Mouse (Mus musculus) spleen, adult 2 months (tissue): ENCODE data around the gene Inpp5f. TPM values are rescaled to one million over a fixed set of nuclear protein-coding genes. Genes with fewer than 3 reads are reported as not detected.

Experiments used
- DNase-seq, 2 experiments: peaks; one replicate each; pipeline versions ENCODE4 v3.0.0 to v3.0.0-alpha.2; 2012 to 2021; ENCODE audit warnings: low spot score in 2 of 2, low read depth in 1 of 2
- H3K27ac ChIP-seq: fragments of 200-500 bp; 2 replicates; pipeline ENCODE4 v1.5.1; 2012; ENCODE audit warnings: low read length, inconsistent platforms; ENCODE audit not compliant: insufficient read depth
- H3K27me3 ChIP-seq: fragments of 200-500 bp; 2 replicates; pipeline ENCODE4 v1.6.1; 2012; ENCODE audit warnings: mild to moderate bottlenecking, moderate library complexity, low read length, inconsistent platforms; ENCODE audit not compliant: control insufficient read depth, insufficient read depth
- H3K36me3 ChIP-seq: fragments of 200-500 bp; 2 replicates; pipeline ENCODE4 v1.6.1; 2012; ENCODE audit warnings: mild to moderate bottlenecking, low read length, inconsistent platforms; ENCODE audit not compliant: control insufficient read depth, insufficient read depth
- H3K4me1 ChIP-seq: fragments of 200-500 bp; 2 replicates; pipeline ENCODE4 v1.6.1; 2011; ENCODE audit warnings: inconsistent platforms; ENCODE audit not compliant: control insufficient read depth, insufficient read depth, insufficient read length
- H3K4me3 ChIP-seq: fragments of 200-500 bp; 2 replicates; pipeline ENCODE4 v1.5.1; 2011; ENCODE audit warnings: mild to moderate bottlenecking, inconsistent platforms; ENCODE audit not compliant: insufficient read depth, insufficient read length; ENCODE audit errors: extremely low read depth
- CTCF ChIP-seq: fragments of 200-500 bp; IDR thresholded peaks from 2 replicates; pipeline ENCODE4 v1.5.1; 2011; ENCODE audit warnings: mild to moderate bottlenecking, inconsistent platforms; ENCODE audit not compliant: insufficient read depth, insufficient read length, insufficient replicate concordance; ENCODE audit errors: extremely low read depth
- POLR2A ChIP-seq: fragments of 200-500 bp; IDR thresholded peaks from 2 replicates; pipeline ENCODE4 v1.6.1; 2011; ENCODE audit warnings: low read depth, low read length, inconsistent platforms
- WGBS: fragments of 180-500 bp; shearing (Covaris S2); methylation state at CpG from one replicate; pipeline ENCODE4 v1.1.7; 2018; 5-methylcytosine and 5-hydroxymethylcytosine counted together
- polyA plus RNA-seq: library from polyadenylated mRNA; depleted of rRNA; stranded (reverse); fragments of >200 nt; gene quantifications from 2 replicates; pipeline ENCODE4 v1.2.3, GENCODE M21; 2012

The Inpp5f gene
- polyA plus RNA-seq, 1 experiment = 6.8 TPM

GRCm38 (mm10) chr7:128663906-128664305 lies 52.8 kb downstream of the Inpp5f start:
- 94% methylated on average over 8 of the region's 8 CpGs for WGBS
- no peaks in the 10 kb centered on the region for H3K27me3 ChIP-seq
- H3K4me1 ChIP-seq = no peaks in the 10 kb centered on the region
- no peak for TF ChIP-seq CTCF
- TF ChIP-seq POLR2A = no peak
- H3K4me3 ChIP-seq = no peak overlapping the region
- H3K27ac ChIP-seq = no peak overlapping the region
- DNase-seq = no peak
- H3K36me3 ChIP-seq = peaks cover 19% of the 10 kb centered on the region

GRCm38 (mm10) chr7:128664861-128665377 lies 53.8 kb downstream of the Inpp5f start:
- H3K27me3 ChIP-seq = no peaks in the 10 kb centered on the region
- H3K4me1 ChIP-seq = no peaks in the 10 kb centered on the region
- no peak for DNase-seq
- TF ChIP-seq POLR2A (no peak), CTCF (no peak)
- 85% methylated on average over 11 of the region's 11 CpGs for WGBS
- H3K27ac ChIP-seq = no peak overlapping the region
- no peak overlapping the region for H3K4me3 ChIP-seq
- peaks cover 20% of the 10 kb centered on the region for H3K36me3 ChIP-seq

- H3K36me3 ChIP-seq = peaks cover 26% of the 10 kb centered on the region
- TF ChIP-seq CTCF = no peak
- no peak for TF ChIP-seq POLR2A
- H3K4me1 ChIP-seq = no peaks in the 10 kb centered on the region
- H3K27ac ChIP-seq = no peak overlapping the region
- no peak overlapping the region for H3K4me3 ChIP-seq
- H3K27me3 ChIP-seq = no peaks in the 10 kb centered on the region
- WGBS = 89% methylated on average over 5 of the region's 5 CpGs
- no peak for DNase-seq
Observed at GRCm38 (mm10) chr7:128667788-128668187, 56.7 kb downstream of the Inpp5f start.

GRCm38 (mm10) chr7:128668831-128669230 lies 57.7 kb downstream of the Inpp5f start:
- Histone ChIP-seq H3K4me1 (no peaks in the 10 kb centered on the region), H3K36me3 (peaks cover 25% of the 10 kb centered on the region), H3K4me3 (no peak overlapping the region), H3K27me3 (no peaks in the 10 kb centered on the region), H3K27ac (no peak overlapping the region)
- no peak for DNase-seq
- TF ChIP-seq POLR2A = no peak
- TF ChIP-seq CTCF = no peak
- WGBS = 71% methylated on average over 2 of the region's 2 CpGs

- 58% methylated on average over 8 of the region's 8 CpGs for WGBS
- no peak overlapping the region for H3K4me3 ChIP-seq
- no peaks in the 10 kb centered on the region for H3K27me3 ChIP-seq
- no peak overlapping the region for H3K27ac ChIP-seq
- no peak for TF ChIP-seq CTCF
- TF ChIP-seq POLR2A = no peak
- H3K36me3 ChIP-seq = peaks cover 20% of the 10 kb centered on the region
- H3K4me1 ChIP-seq = peaks cover 2% of the 10 kb centered on the region; the same call in 1 of the 2 replicates
- no peak for DNase-seq
Observed at GRCm38 (mm10) chr7:128671952-128672351, 60.8 kb downstream of the Inpp5f start.

GRCm38 (mm10) chr7:128672408-128673010 lies 61.4 kb downstream of the Inpp5f start:
- TF ChIP-seq CTCF (no peak), POLR2A (no peak)
- Histone ChIP-seq H3K4me1 (peaks cover 2% of the 10 kb centered on the region; the same call in 1 of the 2 replicates), H3K27me3 (no peaks in the 10 kb centered on the region), H3K36me3 (peaks cover 17% of the 10 kb centered on the region), H3K27ac (no peak overlapping the region), H3K4me3 (no peak overlapping the region)
- no peak for DNase-seq
- 45% methylated on average over 15 of the region's 15 CpGs for WGBS

GRCm38 (mm10) chr7:128678546-128678945 lies 67.4 kb downstream of the Inpp5f start:
- Histone ChIP-seq H3K36me3 (peaks cover 15% of the 10 kb centered on the region), H3K27ac (no peak overlapping the region), H3K4me3 (no peak overlapping the region), H3K4me1 (peaks cover 2% of the 10 kb centered on the region; the same call in 1 of the 2 replicates), H3K27me3 (no peaks in the 10 kb centered on the region)
- WGBS = 88% methylated on average over 3 of the region's 3 CpGs
- TF ChIP-seq CTCF = no peak
- no peak for TF ChIP-seq POLR2A
- DNase-seq = no peak
